Comparison of ENCODE assay signal across 10 mouse cellular contexts in the genomic region with DNA sequence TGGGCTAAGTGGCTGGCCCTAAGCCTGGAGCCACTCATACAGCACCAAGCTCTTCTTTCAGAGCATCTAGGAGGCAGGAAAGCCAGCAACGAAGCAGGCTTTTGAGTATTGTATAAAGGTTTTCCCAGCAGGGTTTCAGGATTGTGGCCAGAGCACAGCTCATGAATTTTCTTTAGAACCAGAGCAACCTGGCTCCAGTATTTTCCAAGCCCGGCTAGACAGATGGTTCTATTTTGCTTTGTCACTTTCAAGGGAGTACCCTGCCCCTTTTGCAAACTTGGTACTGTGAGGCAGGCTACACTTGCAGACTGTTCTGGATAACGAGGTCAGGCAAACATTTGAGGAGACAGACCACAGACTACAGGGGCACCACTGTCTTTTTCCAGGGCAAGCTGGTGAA. TPM values are rescaled to one million over a fixed set of nuclear protein-coding genes. Genes with fewer than 3 reads are reported as not detected.
DNase-seq lines count a peak whose midpoint lies in the region; ATAC-seq lines count a peak whose summit lies in the region.
"Had no signal": no experiment of that assay in that cellular context is flagged by ENCODE, and none has a peak within 500 bp of the region (broad histone marks: within the 10 kb centered on the region; RNA-seq: fewer than 3 reads in every experiment).

No protein-coding gene starts in this region.

- peak; percentile 14 to 15 for DNase-seq in frontal cortex, postnatal 10 days (ENCODE audit: low spot score in 2 of 2)
- no peak for DNase-seq in frontal cortex, postnatal 36 days (ENCODE audit: low spot score in 2 of 2)
- no peak for DNase-seq in neural tube, embryonic 10.5 days (ENCODE audit: extremely low spot score, low spot score)
- no peak for DNase-seq in hindbrain, embryonic 14.5 days (ENCODE audit: low spot score)
- DNase-seq in thymus, postnatal 36 days: no peak
- no peak for DNase-seq in lung, postnatal 4 days
- DNase-seq: gastrocnemius, postnatal 10 days had no signal

- no peaks in the 10 kb centered on the region for H3K27me3 ChIP-seq in neural tube, embryonic 14.5 days (ENCODE audit: control insufficient read depth, insufficient read depth, low read length)
- no peaks in the 10 kb centered on the region for H3K27me3 ChIP-seq in hindbrain, embryonic 14.5 days (ENCODE audit: control insufficient read depth, insufficient read depth, low read length)
- no peaks in the 10 kb centered on the region for H3K27me3 ChIP-seq in limb, embryonic 15.5 days
- H3K27me3 ChIP-seq: CH12.LX had no signal

- H3K9ac ChIP-seq in neural tube, embryonic 14.5 days (replicated peaks; ENCODE audit: low read depth, low read length): no peak overlapping the region
- no peak overlapping the region for H3K9ac ChIP-seq in hindbrain, embryonic 14.5 days
- H3K9ac ChIP-seq in limb, embryonic 15.5 days: no peak overlapping the region

- 23% methylated on average over 3 of the region's 3 CpGs for WGBS in neural tube, embryonic 14.5 days
- 28% methylated on average over 3 of the region's 3 CpGs for WGBS in hindbrain, embryonic 14.5 days
- 25% methylated on average over 3 of the region's 3 CpGs for WGBS in limb, embryonic 15.5 days

- no peak overlapping the region for H3K4me2 ChIP-seq in neural tube, embryonic 14.5 days (ENCODE audit: low read depth, low read length)
- no peak overlapping the region for H3K4me2 ChIP-seq in hindbrain, embryonic 14.5 days (replicated peaks)
- no peak overlapping the region for H3K4me2 ChIP-seq in limb, embryonic 15.5 days

- no peaks in the 10 kb centered on the region for H3K4me1 ChIP-seq in neural tube, embryonic 14.5 days (ENCODE audit: control insufficient read depth, insufficient read depth, low read length)
- no peaks in the 10 kb centered on the region for H3K4me1 ChIP-seq in hindbrain, embryonic 14.5 days (replicated peaks; ENCODE audit: control insufficient read depth, insufficient read depth, low read length)
- H3K4me1 ChIP-seq in limb, embryonic 15.5 days: peaks cover 11% of the 10 kb centered on the region; the same call in 1 of the 2 replicates

- H3K27ac ChIP-seq in neural tube, embryonic 14.5 days (ENCODE audit: low read depth, low read length): no peak overlapping the region
- H3K27ac ChIP-seq in hindbrain, embryonic 14.5 days: no peak overlapping the region
- peak overlapping the region; percentile 61 for H3K27ac ChIP-seq in limb, embryonic 15.5 days

- ATAC-seq in neural tube, embryonic 14.5 days (ENCODE audit: low read depth): peak; percentile 38; the same call in 1 of the 2 replicates
- peak; percentile 60; the same call in 1 of the 2 replicates for ATAC-seq in hindbrain, embryonic 14.5 days (ENCODE audit: low FRiP score)
- ATAC-seq in limb, embryonic 15.5 days (ENCODE audit: insufficient number of reproducible peaks, low FRiP score, low TSS enrichment, low read depth): peak; percentile 88

- H3K36me3 ChIP-seq in neural tube, embryonic 14.5 days (ENCODE audit: control insufficient read depth, insufficient read depth, low read length): no peaks in the 10 kb centered on the region
- H3K36me3 ChIP-seq in hindbrain, embryonic 14.5 days (replicated peaks; ENCODE audit: control insufficient read depth, insufficient read depth): no peaks in the 10 kb centered on the region
- H3K36me3 ChIP-seq in limb, embryonic 15.5 days: no peaks in the 10 kb centered on the region

- H3K9me3 ChIP-seq in neural tube, embryonic 14.5 days (ENCODE audit: control insufficient read depth, low read length): no peaks in the 10 kb centered on the region
- no peaks in the 10 kb centered on the region for H3K9me3 ChIP-seq in hindbrain, embryonic 14.5 days (ENCODE audit: control insufficient read depth, low read length)
- H3K9me3 ChIP-seq in limb, embryonic 15.5 days: no peaks in the 10 kb centered on the region

- H3K4me3 ChIP-seq in neural tube, embryonic 14.5 days (ENCODE audit: low read depth, low read length): no peak overlapping the region
- no peak overlapping the region for H3K4me3 ChIP-seq in hindbrain, embryonic 14.5 days (replicated peaks; ENCODE audit: low read length)
- H3K4me3 ChIP-seq in limb, embryonic 15.5 days: no peak overlapping the region

RNA-seq across cellular contexts. Expression of a gene that starts 40.3 kb away (rescaled TPM):
- polyA plus RNA-seq in neural tube, embryonic 14.5 days (2014; fragmentation: Nextera tagmentation; extraction: Ambion mirVana): 1.5 and 1.7 TPM in 2 replicates
- polyA plus RNA-seq in hindbrain, embryonic 14.5 days (2014; fragmentation: Nextera tagmentation; extraction: Ambion mirVana): 1.8 TPM in 2 replicates
- 34.1 and 34.8 TPM in 2 replicates for polyA plus RNA-seq in limb, embryonic 15.5 days (2015; fragmentation: Nextera tagmentation; extraction: Ambion mirVana)

Comparison
In these comparisons a context has a peak if more than half of its experiments do, and no peak if none do; other contexts are left out.
1. DNase-seq: peak in frontal cortex, postnatal 10 days (2 of 2); none in frontal cortex, postnatal 36 days (0 of 2), neural tube, embryonic 10.5 days (single experiment), hindbrain, embryonic 14.5 days (single experiment), thymus, postnatal 36 days (0 of 2) and lung, postnatal 4 days (0 of 2).
2. ATAC-seq: peak in every context shown above with its lines; median percentile 88 in limb, embryonic 15.5 days; 60 in hindbrain, embryonic 14.5 days; 38 in neural tube, embryonic 14.5 days.
3. RNA of a gene that starts 40.3 kb away (polyA plus RNA-seq): 34.1 to 34.8 TPM in limb, embryonic 15.5 days; 1.8 TPM in hindbrain, embryonic 14.5 days and 1.5 to 1.7 TPM in neural tube, embryonic 14.5 days; every median in the first group is over 10 times any median in the second.